Mouse (Mus musculus) left cerebral cortex, adult 9 months (tissue): ENCODE results near the gene Csk.

Experiments used
- DNase-seq, 2 experiments: peaks; one replicate each; pipeline ENCODE4 v3.0.0; 2022; ENCODE audit warnings: low spot score in 2 of 2

Gene Csk

DNA sequence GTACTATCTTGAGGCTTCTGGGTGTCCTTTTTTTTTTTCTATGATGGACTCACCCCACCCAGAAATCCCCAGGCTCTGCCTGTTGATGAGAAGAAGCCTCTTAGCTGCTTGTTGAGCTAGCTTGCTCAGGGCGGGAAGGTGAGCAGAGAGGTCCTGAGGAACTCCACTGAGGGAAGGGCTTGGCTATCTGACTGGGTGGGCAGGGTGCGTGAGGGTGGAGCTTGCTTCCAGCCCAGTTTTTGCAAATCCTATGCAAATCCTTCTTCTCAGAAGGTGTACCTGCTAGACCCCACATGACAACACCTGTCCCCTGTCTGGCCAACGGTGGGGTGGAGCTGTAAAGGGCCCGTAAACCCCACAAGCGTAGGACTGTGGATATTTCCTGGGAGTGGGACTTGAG, at the start of gene Csk:
Gene Csk (minus strand): TSS at position 349 of the 400 bp plus-strand sequence.
- no peak for DNase-seq

DNA sequence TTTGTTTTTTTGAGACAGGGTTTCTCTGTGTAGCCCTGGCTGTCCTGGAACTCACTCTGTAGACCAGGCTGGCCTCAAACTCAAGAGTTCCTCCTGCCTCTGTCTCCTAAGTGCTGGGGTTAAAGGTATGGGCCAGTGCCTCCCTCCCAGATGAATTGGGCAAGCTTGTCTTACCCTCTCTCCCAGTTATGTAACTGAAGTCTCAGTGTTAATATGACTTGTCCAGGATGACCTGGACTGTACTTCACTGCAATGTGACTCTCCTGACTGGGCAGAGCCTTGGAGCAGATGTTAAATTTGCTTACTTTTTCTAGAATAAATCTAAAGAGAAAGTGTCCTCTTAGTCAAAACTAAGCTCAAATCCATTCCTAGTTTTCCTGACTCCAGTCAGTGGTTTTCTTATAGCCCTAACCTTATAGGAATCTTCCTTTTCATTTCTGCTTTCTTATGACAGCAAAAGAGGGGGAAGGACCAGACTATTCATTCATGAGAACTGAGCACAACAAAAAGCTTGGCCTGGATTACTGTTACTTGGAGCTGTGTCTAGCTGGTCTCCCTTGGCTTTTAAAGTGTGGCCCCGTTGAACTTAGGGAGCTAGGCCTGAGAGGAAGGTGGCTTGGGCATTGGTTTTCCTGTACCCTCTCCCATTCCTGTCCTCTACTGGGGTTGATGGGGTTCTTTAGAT, 45.2 kb upstream of the Csk start:
- peak in 1 of 2 experiments; percentile 19 for DNase-seq

DNA sequence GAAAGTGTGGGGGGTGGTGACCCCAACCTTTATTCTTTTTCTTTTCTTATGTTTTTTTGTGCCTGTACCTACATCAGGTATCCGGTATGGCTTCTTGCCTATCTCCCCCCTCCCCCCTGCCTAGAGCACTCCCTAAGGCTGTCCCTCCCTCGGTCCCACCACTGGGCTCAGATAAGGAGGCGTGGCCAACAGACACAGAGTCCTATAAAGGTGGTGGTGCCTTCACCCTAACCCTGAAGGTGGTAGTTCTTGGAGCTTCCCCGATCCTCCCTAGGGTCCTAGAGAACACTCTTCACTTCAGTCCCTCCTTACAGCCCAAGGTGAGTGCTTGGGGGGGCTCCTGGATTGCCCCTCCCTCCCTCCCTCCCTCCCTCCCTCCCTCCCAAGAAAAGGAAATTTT, 43.9 kb upstream of the Csk start:
- DNase-seq = no peak

DNA sequence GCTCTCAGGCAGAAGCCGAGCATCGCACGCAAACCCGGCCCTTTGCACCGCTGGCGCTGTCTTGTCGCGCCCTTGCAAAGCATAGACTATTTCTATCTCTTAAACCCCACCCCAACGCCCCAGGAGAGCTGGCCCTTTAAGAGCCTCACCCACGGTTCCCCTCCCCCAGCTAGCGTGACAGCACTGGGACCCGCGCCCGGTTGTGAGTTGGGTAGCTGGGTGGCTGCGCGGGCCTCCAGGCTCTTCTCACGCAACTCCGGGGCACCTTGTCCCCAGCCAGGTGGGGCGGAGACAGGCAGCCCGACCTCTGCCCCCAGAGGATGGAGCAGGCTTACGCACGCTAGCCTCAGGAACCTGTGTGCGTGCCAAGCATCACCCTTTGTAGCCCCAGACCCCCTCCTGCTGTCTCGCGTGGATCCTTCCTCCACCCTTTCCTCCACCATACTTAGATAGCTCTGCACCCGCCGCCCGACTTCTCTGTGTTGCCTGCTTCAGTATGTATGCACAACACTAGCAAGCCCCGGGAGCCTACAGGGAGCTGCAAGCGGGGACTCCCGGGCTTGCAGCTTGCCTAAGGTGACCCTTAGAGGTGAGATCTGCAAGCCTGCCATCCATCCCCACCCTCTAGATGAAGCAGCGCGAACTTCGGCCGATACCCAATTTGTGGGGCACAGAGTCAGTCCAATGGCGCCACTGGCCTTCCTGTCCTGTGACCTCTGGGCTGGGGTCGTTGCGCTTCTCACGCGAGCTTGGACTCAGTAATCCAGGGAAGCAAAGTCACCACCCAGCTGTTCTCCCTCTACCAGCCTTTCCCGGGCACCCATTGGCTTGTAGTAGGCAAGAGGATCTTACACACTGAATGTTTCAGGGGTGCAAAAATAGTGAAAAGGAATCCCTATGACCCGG, 43.2 kb upstream of the Csk start:
- peak in 1 of 2 experiments; percentile 70 for DNase-seq

DNA sequence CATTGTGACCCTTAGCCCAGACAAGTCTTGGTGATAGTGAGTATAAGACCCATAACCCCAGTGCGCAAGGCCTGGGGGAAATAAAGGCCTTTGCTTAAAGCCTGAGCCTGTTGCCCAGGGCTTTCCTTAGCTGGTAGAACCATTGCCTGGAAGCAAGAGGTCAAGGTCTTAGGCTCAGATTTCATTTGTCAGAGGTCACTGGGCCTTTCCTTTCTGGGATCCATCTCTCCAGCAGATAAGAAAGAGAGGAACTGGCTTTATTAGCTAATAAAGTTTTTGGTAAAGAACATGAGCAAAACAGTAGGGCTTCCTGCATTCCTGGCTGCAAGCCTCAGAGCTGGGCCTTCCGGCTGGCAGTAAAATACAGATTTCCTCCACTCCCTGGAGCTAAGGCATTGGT, 40.7 kb upstream of the Csk start:
- DNase-seq = no peak

DNA sequence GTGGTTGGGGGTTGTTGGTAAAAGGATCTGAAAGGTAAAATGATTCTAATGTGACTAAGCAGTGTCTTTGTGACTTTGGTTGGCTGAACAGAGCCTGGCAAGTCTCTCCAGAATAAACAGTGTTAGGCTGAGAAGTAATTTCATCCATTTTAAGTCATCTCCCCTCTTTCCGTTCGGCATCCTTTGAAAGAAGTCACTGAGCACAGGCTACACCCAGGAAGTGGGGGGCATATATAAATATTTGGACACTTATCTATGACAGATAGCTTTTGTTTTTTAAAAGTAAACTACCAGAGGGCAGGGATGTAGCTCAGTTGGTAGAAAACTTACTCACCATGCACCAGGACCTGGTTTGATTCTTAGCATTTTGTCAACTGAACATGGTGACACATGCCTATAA, 35.2 kb upstream of the Csk start:
- DNase-seq = no peak

- DNase-seq = no peak
Observed at GRCm38 (mm10) chr9:57688158-57688557, 34.7 kb upstream of the Csk start.

GRCm38 (mm10) chr9:57687751-57688150, 34.3 kb upstream of the Csk start, which contains the start of gene Cyp1a1:
Cyp1a1 (plus strand) TSS chr9:57687928.
- DNase-seq = no peak

DNA sequence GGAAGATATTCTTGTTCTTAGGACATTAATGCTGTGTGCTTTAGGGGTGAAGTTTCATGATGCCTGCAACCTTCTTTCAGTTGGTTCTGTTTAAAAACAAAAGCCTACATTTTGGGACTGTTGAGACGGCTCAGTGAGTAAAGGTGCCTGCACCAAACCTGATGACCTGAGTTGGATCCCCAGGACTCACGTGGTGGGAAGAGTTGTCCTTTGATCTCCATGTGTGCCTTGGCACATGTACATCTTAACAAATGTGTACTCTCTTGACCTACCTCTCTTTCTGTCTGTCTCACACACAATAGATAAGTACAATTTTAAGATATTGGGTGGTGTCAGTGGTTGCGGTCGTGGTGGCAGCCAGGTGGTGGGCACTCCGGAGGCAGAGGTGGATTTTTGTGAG, 32.6 kb upstream of the Csk start:
- DNase-seq = no peak

GRCm38 (mm10) chr9:57683520-57683919, 30.1 kb upstream of the Csk start, which contains the start of gene Cyp1a2:
Cyp1a2 (minus strand) TSS chr9:57683703.
- DNase-seq = no peak

- DNase-seq = no peak
Observed at GRCm38 (mm10) chr9:57681411-57681810, 28.0 kb upstream of the Csk start.

GRCm38 (mm10) chr9:57671500-57671899, 18.1 kb upstream of the Csk start:
- no peak for DNase-seq

GRCm38 (mm10) chr9:57671037-57671436, 17.6 kb upstream of the Csk start:
- DNase-seq = no peak

DNA sequence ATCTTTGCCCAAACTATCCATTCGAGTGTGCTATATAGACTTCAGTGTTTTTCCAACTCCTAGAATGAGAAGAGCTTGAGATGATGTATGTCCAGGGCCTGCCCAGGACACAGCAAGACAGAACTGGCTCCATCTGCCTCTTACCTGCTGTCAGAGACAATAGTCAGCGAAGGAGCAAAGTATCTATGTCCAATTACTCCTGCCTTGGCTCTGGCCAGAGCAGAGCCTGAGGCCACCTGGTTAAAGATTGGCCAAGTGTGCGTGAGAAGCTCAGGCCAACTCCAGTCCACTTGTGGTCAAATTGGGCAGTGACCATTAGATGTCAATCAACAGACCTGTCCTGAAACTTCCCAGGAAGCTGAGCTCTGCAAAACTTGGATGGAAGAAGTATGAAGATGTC, 16.1 kb upstream of the Csk start:
- no peak for DNase-seq

DNA sequence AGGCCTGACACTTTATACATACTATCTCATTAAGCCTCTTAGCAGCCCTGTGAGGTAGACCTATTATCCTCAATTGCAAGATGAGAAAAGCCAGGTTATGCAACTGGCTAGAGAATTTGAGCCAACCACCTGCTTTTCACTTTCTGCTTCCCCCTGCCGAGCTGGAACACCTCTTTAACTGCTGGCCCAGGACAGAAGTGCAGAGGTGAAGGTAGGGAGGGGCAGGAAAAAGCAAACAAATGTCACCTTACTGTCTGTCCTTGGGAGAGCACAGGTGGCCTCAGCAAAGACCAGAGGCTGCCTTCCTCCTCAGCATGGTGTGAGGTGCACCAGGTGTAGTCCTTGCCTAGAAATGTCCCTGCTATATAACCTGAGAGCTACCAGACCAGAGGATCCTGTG, 14.8 kb upstream of the Csk start:
- DNase-seq = no peak

DNA sequence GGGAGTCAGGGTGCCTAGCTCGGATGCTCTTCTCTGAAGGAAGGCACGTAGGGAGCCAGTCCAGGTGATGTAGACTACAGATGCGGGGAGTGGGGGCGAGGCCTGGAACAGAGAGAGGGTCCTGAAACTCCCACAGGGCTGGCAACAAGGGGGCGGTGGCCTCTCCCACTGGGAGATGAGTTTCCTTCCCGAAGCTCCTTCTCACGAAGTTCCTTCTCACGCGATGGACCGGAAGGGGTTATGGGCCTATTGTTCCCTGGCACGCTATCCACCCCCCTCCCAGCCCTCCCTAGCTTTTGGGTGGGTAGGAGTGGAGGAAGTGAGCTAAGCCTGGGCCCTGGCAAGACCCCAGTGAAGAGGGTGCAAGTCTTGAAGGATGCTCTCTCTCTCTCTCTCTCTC, 14.4 kb upstream of the Csk start:
- DNase-seq = no peak

- no peak for DNase-seq
Observed at GRCm38 (mm10) chr9:57667136-57667535, 13.7 kb upstream of the Csk start.

GRCm38 (mm10) chr9:57666536-57666935, 13.1 kb upstream of the Csk start:
- DNase-seq = no peak

GRCm38 (mm10) chr9:57664616-57665015, 11.2 kb upstream of the Csk start:
- DNase-seq = no peak

DNA sequence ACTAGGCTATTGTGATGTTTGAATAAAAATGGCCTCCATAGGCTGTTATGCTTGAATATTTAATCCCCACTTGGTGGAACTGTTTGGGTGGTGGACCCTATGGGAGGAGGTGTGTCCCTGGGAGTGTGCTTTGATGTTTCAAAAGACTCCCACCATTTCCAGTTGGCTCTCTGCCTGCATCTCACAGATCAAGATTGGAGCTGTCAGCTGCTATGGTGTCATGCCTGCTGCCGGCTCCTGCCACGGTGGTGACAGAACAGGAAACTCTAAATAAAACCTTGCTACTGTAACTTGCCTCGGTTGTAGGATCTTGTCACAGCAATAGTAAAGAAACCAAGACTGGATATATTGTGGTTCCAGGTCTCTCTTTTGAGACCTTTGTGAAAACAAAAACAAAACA, 8.1 kb upstream of the Csk start:
- DNase-seq = no peak

- DNase-seq = no peak
Observed at GRCm38 (mm10) chr9:57660501-57660900, 7.1 kb upstream of the Csk start.

DNA sequence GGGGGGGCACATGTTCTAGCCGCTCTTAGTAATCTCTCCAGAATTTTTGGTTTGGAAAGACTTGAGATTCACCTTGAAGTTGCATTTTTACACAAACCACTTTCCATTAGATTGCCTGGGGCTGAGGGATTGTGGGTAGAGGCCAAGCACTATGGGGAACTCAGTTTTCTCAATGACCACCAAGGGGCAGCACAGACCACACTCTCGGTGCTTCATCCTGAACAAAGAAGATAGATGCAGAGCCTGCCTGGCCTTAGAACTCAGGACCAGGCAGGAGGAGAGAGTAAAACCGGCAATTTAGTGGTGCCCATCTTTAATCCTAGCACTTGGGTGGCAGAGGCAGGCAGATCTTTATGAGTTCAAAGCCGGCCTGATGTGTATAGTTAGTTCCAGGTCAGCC, 6.3 kb upstream of the Csk start:
- DNase-seq = peak in 1 of 2 experiments; percentile 84

- DNase-seq = no peak
Observed at GRCm38 (mm10) chr9:57658970-57659369, 5.5 kb upstream of the Csk start.
